Mouse (Mus musculus): ENCODE data around the gene Samd13.

GRCm38 (mm10) chr3:146632506-146632905, 52.9 kb downstream of the Samd13 start:
- TF ChIP-seq CTCF (IDR thresholded peaks at IDR 0.05; ENCODE audit: low read depth, low read length) (no peak), GATA1 (IDR thresholded peaks at IDR 0.05; ENCODE audit: borderline replicate concordance, low read length) (no peak), TAL1 (conservative IDR thresholded peaks at IDR 0.05; ENCODE audit: low read depth, low read length) (no peak)

All from G1E (cell line).